Mouse (Mus musculus) retina, postnatal 1 day (tissue): ENCODE results near the gene Mrps2.
A peak's percentile ranks its signal among the peaks of the same experiment; 100 is the strongest.
"Not testable (repeated sequence)": the region's sequence is repeated elsewhere in the genome, so short reads cannot be mapped to it uniquely, and the experiment has no call there.

ENCODE experiments used
- DNase-seq: peaks from one replicate; pipeline ENCODE4 v3.0.0-alpha.2; 2012

Gene Mrps2

GRCm38 (mm10) chr2:28479208-28480204, 11.6 kb downstream of the Mrps2 start:
- no peak for DNase-seq

DNA sequence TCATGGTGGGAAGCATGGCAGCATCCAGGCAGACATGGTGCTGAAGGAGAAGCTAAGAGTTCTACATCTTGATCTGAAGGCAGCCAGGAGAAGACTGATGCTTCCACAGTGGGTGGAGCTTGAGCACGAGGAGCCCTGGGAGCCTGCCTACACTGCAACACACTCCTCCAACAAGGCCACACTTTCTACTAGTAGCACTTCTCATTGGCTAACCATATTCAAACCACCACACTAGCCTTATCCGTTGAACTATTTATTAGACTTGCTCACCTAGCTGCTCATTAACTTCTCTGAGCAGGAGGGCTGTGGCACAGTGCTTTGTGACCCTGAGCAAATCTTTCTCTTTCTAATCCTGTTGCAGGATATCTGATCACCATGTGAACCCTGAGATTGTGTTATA, 16.0 kb downstream of the Mrps2 start:
- DNase-seq = no peak

DNA sequence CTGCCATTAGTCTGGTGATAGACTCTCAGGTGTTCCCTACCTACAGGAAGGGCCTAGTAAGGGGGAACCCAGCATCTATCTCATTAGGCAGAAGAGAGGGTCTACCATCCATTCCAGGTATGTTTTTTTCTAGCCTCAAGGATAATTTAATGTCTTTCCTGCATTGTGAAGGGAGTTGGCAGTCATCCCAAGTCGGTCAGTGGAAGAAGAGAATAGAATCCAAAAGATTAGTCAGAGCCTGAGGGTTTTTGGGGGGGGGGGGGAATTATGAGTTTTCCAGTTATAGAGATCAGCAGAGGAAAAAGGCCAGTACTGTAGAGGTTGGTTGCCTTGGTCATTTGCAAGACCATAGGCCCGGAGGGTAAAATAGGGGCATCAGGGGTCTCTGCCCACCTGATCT, 26.7 kb downstream of the Mrps2 start:
- DNase-seq = no peak

- DNase-seq = no peak
Measured at GRCm38 (mm10) chr2:28495207-28495756, 27.4 kb downstream of the Mrps2 start.

DNA sequence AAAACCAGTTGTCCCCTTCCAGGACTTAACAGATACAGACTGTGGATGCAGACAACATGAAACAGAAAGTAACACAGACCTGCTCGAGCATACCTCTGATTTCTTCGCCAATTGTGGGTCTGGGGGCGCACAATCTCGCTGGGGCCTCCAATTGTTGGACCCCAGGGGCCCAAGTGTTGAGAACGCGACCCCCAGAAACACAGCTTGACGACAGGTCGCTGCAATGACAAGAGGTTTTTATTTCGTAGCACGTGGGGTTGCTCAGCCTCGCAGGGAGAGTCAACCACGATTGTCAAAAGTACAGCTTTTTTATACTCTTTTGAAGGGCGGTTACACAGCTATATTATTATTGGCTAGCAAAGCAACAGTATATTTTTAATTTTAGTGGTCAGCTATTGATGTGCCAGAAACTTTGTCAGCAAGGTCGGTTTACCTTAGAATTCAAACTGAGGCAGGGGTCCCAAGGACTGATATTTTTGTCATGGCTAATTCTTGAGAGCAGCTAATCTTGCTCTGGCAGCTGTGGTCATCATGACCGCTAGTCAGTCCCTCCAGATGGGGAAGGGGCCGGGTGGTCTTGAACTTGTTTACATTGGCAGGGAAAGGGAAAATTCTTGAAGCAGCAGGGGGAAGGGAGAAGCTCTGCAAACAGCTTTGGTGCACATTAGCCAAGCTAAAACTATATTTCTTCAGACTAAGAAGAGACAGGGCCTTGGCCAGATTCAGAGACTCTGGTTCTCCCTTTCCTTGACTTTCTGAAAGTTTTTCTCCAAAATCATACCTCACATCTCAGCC, 28.1 kb downstream of the Mrps2 start:
- DNase-seq = no peak

- no peak for DNase-seq
Measured at GRCm38 (mm10) chr2:28496671-28497070, 28.8 kb downstream of the Mrps2 start, which contains the start of gene Gbgt1. Gene Gbgt1, plus strand, starts transcription at chr2:28496891.

DNA sequence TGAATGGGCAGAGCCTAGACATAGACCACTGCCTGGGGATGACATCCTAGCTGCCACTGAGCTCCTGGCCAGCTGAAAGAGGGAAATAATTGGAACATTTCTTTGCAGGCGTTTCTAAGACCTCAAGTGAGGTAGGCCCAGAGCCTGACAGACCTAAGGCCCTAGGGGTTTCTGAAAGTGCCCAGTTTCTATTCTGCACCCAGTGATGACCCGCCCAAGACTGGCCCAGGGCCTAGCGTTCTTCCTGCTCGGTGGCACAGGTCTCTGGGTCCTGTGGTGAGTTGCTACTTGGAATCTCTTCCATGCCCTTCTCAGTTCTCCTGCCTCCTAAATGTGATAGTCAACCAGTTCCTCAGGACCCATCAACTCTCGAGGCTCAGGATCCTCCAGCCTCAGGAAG, 29.7 kb downstream of the Mrps2 start:
- no peak for DNase-seq

- no peak for DNase-seq
Measured at GRCm38 (mm10) chr2:28498431-28498830, 30.6 kb downstream of the Mrps2 start.

DNA sequence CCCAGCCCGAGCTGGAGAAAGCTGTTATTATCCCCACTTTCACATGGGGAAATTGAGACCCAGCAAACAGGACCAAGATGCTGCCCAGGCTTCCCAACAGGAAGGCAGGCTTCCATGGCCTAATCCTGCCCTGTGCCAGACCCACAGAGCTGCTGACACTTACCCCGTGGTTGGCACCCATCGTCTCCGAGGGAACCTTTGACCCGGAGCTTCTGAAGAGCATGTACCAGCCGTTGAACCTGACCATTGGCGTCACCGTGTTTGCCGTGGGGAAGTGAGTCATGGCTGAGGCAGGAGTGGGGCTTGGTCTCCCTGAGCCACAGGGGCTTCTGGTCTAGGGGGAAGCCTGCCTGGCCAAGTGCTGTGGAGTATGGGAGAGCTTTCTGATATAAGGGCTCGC, 35.1 kb downstream of the Mrps2 start:
- DNase-seq = no peak

GRCm38 (mm10) chr2:28504676-28505075, 36.8 kb downstream of the Mrps2 start:
- no peak for DNase-seq

DNA sequence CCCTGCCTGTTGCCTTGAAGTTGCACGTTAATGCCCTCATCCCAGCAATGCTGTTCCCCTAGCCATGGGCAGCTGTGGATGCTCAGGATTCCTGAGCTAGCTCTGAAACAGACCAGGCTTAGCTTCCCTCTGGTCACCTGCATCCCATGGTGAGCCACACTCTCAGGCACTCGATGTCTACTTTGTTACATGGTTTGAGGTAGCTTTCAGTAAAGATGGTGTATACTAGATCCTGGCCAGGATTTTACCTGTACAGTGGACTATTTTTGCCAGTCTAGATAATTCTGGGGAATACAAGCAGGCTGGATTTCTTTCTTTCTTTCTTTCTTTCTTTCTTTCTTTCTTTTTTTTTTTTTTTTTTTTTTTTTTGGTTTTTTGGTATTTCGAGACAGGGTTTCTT, 37.9 kb downstream of the Mrps2 start, which contains the start of gene Gm10134:
Gene Gm10134 (plus strand): TSS at position 301 of the 400 bp plus-strand sequence.
- DNase-seq = no peak

DNA sequence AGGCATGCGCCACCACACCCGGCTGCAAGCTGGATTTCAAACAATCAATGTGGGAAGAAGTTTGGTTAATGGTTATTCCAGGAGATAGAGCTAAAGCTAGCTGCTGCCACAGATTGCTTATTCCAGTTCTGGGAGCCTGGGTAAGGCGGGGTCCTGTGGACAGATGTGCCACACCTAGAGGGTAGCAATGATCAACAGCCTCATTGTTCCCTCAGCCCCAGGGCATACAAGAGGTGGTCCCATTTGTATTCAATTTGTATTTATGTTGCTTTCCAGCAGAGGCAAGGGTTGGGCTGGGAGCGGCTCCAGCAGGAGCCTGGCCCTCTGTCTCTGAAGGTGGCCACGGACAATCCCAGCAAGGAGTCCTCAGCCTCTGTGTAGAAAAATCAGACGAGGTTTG, 38.4 kb downstream of the Mrps2 start:
- DNase-seq = no peak

DNA sequence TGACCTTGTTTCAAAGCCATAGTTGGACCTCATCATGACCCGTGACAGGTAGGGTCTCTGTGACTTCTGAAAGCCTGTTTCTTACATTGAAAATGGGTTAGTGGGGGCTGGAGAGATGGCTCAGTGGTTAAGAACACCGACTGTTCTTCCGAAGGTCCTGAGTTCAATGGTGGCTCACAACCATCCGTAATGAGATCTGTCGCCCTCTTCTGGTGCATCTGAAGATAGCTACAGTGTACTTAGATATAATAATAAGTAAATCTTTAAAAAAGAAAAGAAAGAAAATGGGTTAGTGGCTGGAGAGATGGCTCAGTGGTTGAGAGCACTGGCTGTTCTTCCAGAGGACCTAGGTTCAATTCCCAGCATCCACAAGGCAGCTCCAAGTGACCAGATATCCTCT, 43.7 kb downstream of the Mrps2 start:
- DNase-seq = not testable (repeated sequence)

GRCm38 (mm10) chr2:28512798-28513401, 45.0 kb downstream of the Mrps2 start, which contains the start of gene Ralgds:
Gene Ralgds, plus strand, starts transcription at chr2:28513125.
- DNase-seq = peak; percentile 87

DNA sequence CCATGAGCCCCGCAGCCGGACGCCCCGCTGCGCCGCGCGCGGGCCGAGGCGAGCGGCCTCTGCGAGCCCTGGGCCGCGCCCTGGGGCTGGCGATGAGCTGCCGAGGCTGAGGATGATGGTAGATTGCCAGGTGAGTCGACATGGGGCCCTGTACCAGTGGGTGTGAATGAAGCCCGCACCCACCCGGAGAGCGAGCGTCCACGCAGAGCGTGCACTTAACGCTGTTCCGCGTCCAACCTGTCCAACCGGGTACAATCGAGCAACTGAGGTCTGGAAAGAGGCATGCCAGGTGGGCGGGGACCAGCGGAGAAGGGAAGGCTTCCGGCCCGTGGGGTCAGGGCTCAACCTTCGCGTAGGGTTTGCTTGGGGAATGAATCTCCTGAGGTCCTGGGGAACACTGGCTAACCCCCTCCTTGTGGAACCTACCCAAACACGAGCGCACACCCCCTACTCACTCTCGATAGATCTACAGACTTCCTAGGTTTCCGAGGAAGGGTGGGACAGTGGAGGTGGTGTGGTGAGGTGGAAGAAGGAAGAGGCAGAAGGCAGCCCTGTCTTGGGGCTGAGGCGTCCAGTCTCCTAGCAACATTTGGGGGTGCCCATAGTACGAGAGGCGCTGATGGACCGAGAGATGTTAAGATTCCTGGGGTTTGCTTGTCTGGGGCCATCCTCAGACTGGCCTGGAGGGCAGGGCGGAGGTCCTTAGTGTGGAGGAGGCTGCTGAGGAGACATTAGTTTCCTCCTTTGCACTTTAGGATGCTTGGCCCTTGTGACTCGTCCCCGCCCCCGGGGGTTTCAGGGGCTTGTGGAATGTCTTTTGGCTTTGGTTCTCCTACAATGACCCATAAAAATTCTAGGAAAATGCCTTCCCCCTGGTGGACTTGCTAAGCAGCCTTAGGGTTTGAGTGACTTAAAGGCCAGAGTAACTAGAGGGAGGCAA, 45.8 kb downstream of the Mrps2 start:
- peak; percentile 44 for DNase-seq

GRCm38 (mm10) chr2:28514489-28514888, 46.6 kb downstream of the Mrps2 start:
- peak; percentile 90 for DNase-seq

DNA sequence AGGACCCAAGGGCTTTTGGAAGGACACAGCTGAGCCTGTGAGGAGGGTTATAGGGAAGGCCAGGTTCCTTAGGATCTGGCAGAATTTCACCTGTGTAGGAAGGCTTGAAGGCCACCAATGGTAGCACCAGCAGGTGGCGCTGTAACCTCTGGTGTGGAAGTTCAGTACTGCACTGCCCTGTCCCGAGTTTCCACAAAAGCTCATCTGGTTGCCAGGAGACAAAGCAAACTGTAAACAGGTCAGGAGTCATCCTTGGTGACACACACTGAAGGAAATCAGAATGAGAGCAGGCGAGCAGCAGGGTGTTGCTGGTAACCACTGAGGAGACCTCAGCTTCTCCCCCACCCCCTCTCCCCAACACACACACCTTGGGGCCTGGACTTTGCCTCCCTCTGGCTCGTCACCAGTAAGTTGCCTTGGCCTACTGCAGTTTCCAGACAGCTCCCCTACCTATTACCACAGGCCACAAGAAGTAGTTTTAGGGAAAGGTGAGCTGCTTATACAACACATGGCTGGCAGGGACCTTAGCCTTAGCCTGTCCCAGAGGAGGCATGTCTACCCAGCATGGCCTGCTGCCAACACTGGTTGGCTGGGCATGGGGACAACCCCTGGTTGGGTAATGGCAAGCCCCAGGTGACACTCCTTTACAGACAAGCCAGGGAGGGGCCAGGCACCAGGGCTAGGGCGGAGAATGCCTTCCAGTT, 49.5 kb downstream of the Mrps2 start:
- DNase-seq = peak; percentile 88

DNA sequence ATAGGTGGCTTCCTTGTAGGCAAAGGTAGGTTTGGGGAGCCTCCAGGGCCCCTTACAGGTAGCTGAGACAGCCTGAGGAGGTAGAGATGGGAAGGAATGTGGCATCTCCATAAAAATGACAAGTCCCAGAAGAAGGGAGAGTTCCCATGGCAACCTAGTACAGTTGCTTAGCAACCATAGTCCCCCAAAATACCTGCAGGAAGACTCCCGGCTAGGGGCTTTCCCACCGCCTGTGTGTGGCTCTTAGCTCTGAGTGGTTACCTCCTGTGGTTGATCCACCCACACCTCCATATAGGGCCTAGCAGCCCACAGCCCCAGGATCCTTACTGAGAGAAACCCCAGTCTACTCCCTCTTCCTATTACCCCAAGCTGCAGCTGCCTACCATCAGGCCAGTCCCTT, 50.4 kb downstream of the Mrps2 start:
- no peak for DNase-seq

DNA sequence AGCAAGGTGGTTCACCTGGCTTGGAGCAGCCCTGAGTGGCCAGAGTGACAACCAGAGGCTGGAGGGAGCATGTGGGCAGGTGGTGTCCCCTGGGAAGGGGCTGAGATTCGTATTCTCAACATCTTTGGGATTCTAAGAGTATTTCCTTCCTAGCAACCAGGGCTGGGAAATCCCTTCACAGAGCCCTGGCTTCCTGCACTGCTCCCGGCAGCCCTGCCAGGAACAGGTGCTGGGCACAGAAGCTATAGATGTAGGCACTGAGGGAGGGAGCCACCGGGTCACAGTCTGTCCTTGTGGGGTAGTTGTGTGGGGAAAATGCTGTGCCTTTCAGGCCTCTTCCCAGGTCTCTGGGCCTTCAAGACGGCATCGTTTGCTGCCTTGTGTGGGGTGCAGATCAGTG, 52.7 kb downstream of the Mrps2 start:
- no peak for DNase-seq
